Mouse (Mus musculus) heart, embryonic 14.5 days (tissue): ENCODE data around the gene Lasp1. TPM values are rescaled to one million over a fixed set of nuclear protein-coding genes. Genes with fewer than 3 reads are reported as not detected.
A peak's percentile ranks its signal among the peaks of the same experiment; 100 is the strongest.

ENCODE experiments used
- ATAC-seq: fragments of 200-750 bp; cut with Nextera tagmentation; 2 replicates; pipeline ENCODE4 v1.8.0; 2017; ENCODE audit warnings: low read depth, moderate TSS enrichment; ENCODE audit not compliant: insufficient number of reproducible peaks, insufficient read depth, low FRiP score
- H3K27ac ChIP-seq, 2 experiments: fragments of 200-500 bp in 1 of 2; fragments of 300-500 bp in 1 of 2; sonication (generic) in 1 of 2; replicated peaks in 1 of 2; 2 replicates each; pipeline ENCODE4 v1.5.1; 2012 to 2014; ENCODE audit warnings: low read depth in 2 of 2, low read length in 2 of 2, control low read depth in 1 of 2, mild to moderate bottlenecking in 1 of 2, mixed read lengths in 1 of 2; ENCODE audit not compliant: control insufficient read depth in 1 of 2, insufficient read depth in 1 of 2
- H3K27me3 ChIP-seq: fragments of 300-500 bp; sonication (generic); 2 replicates; pipeline ENCODE4 v1.6.1; 2014; ENCODE audit warnings: mild to moderate bottlenecking, low read length, control low read depth; ENCODE audit not compliant: control insufficient read depth, insufficient read depth
- H3K36me3 ChIP-seq: fragments of 300-500 bp; sonication (generic); 2 replicates; pipeline ENCODE4 v1.6.1; 2014; ENCODE audit warnings: mild to moderate bottlenecking, control low read depth, low read length, mixed read lengths; ENCODE audit not compliant: control insufficient read depth, insufficient read depth
- H3K4me1 ChIP-seq, 2 experiments: fragments of 200-500 bp in 1 of 2; fragments of 300-500 bp in 1 of 2; sonication (generic) in 1 of 2; 2 replicates each; pipeline ENCODE4 v1.6.1; 2012 to 2014; ENCODE audit warnings: low read length in 2 of 2, control low read depth in 1 of 2, mixed read lengths in 1 of 2; ENCODE audit not compliant: control insufficient read depth in 2 of 2, insufficient read depth in 2 of 2
- H3K4me2 ChIP-seq: fragments of 300-500 bp; sonication (generic); 2 replicates; pipeline ENCODE4 v1.6.1; 2014; ENCODE audit warnings: mild to moderate bottlenecking, low read length
- H3K4me3 ChIP-seq, 2 experiments: fragments of 200-500 bp in 1 of 2; fragments of 300-500 bp in 1 of 2; sonication (generic) in 1 of 2; 2 replicates each; pipeline ENCODE4 v1.5.1; 2012 to 2014; ENCODE audit warnings: low read length in 2 of 2, mild to moderate bottlenecking in 2 of 2, control low read depth in 1 of 2, low read depth in 1 of 2, moderate library complexity in 1 of 2; ENCODE audit not compliant: control insufficient read depth in 1 of 2, insufficient read depth in 1 of 2
- H3K9ac ChIP-seq: fragments of 300-500 bp; sonication (generic); 2 replicates; pipeline ENCODE4 v1.6.1; 2014; ENCODE audit warnings: mild to moderate bottlenecking, low read length
- H3K9me3 ChIP-seq: fragments of 300-500 bp; sonication (generic); 2 replicates; pipeline ENCODE4 v1.6.1; 2016; ENCODE audit warnings: low read length, control low read depth; ENCODE audit not compliant: control insufficient read depth
- WGBS: fragments of 180-500 bp; shearing (Covaris S2); extraction: QIAGEN DNeasy Blood & Tissue Kit; methylation state at CpG from one replicate; pipeline ENCODE4 v1.1.7; 2014; 5-methylcytosine and 5-hydroxymethylcytosine counted together
- polyA plus RNA-seq: library from polyadenylated mRNA; unstranded; fragments of >200 nt; fragmentation: Nextera tagmentation; extraction: Ambion mirVana; gene quantifications from 2 replicates; pipeline ENCODE4 v1.2.1, GENCODE M21; 2014

Gene Lasp1
- polyA plus RNA-seq, 1 experiment from 2014 or later, result 28.1 TPM

DNA sequence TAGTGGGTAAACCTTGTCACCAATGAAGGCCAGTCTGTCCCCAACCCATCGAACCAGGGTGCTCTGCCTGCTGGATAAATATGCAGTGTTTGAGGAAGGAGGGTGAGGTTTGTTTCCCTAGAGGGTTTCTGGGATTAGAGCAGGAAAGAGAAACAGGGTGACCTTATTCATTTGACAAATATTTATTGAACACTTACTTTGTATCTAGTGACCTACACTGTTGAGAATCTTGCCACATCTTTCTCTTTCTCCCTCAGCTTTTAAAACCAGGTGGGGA lies 3.3 kb downstream of the Lasp1 start:
- peaks cover 6% of the 10 kb centered on the region for H3K36me3 ChIP-seq
- H3K9ac ChIP-seq, result 0 out of 2 replicates have a peak overlapping the region, but pooled peaks have one; percentile 90
- WGBS, result 4% methylated on average over 1 of the region's 1 CpGs
- no peaks in the 10 kb centered on the region for H3K9me3 ChIP-seq
- ATAC-seq, result no peak
- H3K27me3 ChIP-seq, result no peaks in the 10 kb centered on the region
- peaks cover 41 to 65% of the 10 kb centered on the region in 2 experiments for H3K4me1 ChIP-seq
- H3K4me2 ChIP-seq, result peak overlapping the region; percentile 71
- H3K27ac ChIP-seq, result peak overlapping the region in 1 of 2 experiments; percentile 94; a peak in 1 of 4 replicates
- H3K4me3 ChIP-seq, result no peak overlapping the region

DNA sequence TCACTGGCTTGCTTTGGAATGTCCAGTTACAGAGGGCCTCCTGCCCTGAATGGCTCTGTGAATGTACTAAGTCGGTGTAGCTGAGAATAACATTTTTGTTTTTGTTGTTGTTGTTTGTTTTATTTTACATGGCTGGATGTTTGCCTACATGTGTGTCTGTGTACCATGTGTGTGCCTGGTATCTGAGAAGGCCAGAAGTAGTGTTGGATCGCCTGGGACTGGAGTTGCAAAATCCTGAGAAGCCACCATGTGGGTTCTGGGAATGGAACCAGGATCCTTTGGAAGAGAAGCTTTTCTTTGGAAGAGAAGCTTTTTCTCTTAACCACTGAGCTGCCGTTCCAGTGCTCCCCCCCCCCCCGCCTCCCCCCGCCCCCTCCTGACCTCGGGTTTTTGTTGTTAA lies 3.7 kb downstream of the Lasp1 start:
- Histone ChIP-seq H3K36me3 (peaks cover 9% of the 10 kb centered on the region), H3K27ac (peak overlapping the region in 1 of 2 experiments; percentile 94; a peak in 1 of 4 replicates), H3K4me2 (peak overlapping the region; percentile 71; the same call in 1 of the 2 replicates), H3K9me3 (no peaks in the 10 kb centered on the region), H3K4me1 (peaks cover 43 to 67% of the 10 kb centered on the region in 2 experiments), H3K9ac (no peak overlapping the region), H3K4me3 (no peak overlapping the region), H3K27me3 (no peaks in the 10 kb centered on the region)
- WGBS, result 68% methylated on average over 6 of the region's 6 CpGs
- no peak for ATAC-seq

- Histone ChIP-seq H3K9me3 (no peaks in the 10 kb centered on the region), H3K36me3 (peaks cover 14% of the 10 kb centered on the region), H3K27me3 (no peaks in the 10 kb centered on the region), H3K4me3 (no peak overlapping the region), H3K4me2 (no peak overlapping the region), H3K4me1 (peaks cover 56 to 78% of the 10 kb centered on the region in 2 experiments), H3K9ac (no peak overlapping the region; the same call in 1 of the 2 replicates), H3K27ac (peak overlapping the region; percentile 1 to 89; a peak in 2 of 4 replicates)
- ATAC-seq, result no peak
- WGBS, result 74% methylated on average over 5 of the region's 5 CpGs
Measured at GRCm38 (mm10) chr11:97803847-97804246, 5.0 kb downstream of the Lasp1 start.

- Histone ChIP-seq H3K27me3 (no peaks in the 10 kb centered on the region), H3K36me3 (peaks cover 24% of the 10 kb centered on the region), H3K9me3 (no peaks in the 10 kb centered on the region), H3K4me1 (peaks cover 66 to 90% of the 10 kb centered on the region in 2 experiments), H3K4me2 (peak overlapping the region; percentile 58), H3K27ac (peak overlapping the region; percentile 89), H3K9ac (peak overlapping the region; percentile 60; the same call in 1 of the 2 replicates), H3K4me3 (peak overlapping the region; percentile 1 to 19; a peak in 3 of 4 replicates)
- ATAC-seq, result peak; percentile 54
- 4% methylated on average over 9 of the region's 9 CpGs for WGBS
Measured at GRCm38 (mm10) chr11:97804841-97805661, 6.3 kb downstream of the Lasp1 start.

DNA sequence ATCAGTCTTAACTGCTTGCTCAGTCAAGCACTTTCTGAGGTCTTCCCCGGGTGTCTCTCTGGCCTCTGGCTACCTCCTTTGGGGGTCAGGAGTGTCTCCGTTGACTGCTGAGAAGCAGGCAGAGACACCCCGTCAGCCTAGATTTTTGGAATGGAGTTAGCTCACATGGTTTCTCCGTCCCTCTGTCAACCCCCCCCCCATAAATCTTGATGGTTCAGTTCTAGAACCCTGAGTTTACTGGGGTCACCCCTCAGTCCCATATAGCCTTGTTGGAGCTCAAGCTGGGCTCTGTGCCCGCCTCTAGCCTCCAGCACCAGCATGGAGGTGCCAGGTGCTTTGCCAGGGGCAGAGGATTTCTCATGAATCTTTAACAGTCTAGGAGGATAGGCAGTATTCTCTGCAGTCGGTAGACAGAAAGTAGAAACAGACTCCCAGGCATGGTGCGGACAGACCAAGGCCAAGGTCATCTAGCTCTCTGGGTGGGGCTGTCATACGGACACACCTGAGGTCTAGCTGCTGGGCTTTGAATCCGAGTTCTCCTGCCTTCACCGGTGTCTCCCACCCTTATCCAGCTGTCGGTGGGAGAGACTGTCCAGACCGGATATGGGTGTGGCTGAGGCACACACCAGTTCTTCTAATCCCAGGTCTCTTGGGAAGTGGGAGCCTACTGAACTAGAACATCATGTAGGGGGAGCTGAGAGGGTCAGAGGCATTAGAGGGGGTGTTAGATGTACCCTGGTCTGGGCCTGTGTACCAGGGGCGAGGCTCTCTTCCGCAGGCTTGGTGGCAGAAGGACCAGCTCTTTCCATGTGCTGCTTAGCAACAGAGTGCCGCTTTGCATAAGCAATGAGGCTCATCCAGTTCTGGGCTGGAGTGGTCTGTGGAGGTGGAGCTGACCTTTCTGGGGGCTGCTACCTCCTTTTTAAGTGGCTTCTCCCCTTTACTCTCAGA lies 7.1 kb downstream of the Lasp1 start:
- ATAC-seq, result no peak
- H3K9ac ChIP-seq, result peak overlapping the region; percentile 60
- no peaks in the 10 kb centered on the region for H3K9me3 ChIP-seq
- peak overlapping the region; percentile 58 for H3K4me2 ChIP-seq
- peaks cover 70 to 97% of the 10 kb centered on the region in 2 experiments for H3K4me1 ChIP-seq
- peaks cover 27% of the 10 kb centered on the region for H3K36me3 ChIP-seq
- 28% methylated on average over 15 of the region's 15 CpGs for WGBS
- H3K4me3 ChIP-seq, result no peak overlapping the region
- H3K27ac ChIP-seq, result peak overlapping the region; percentile 57 to 89
- H3K27me3 ChIP-seq, result no peaks in the 10 kb centered on the region

GRCm38 (mm10) chr11:97806613-97806964 lies 7.8 kb downstream of the Lasp1 start:
- H3K4me1 ChIP-seq, result peaks cover 68 to 97% of the 10 kb centered on the region in 2 experiments
- peaks cover 27% of the 10 kb centered on the region for H3K36me3 ChIP-seq
- no peaks in the 10 kb centered on the region for H3K9me3 ChIP-seq
- ATAC-seq, result no peak
- H3K27me3 ChIP-seq, result no peaks in the 10 kb centered on the region
- H3K9ac ChIP-seq, result no peak overlapping the region
- H3K4me3 ChIP-seq, result no peak overlapping the region
- H3K27ac ChIP-seq, result peak overlapping the region in 1 of 2 experiments; percentile 89; a peak in 1 of 4 replicates
- peak overlapping the region; percentile 58; the same call in 1 of the 2 replicates for H3K4me2 ChIP-seq
- 82% methylated on average over 7 of the region's 7 CpGs for WGBS

GRCm38 (mm10) chr11:97807626-97808025 lies 8.8 kb downstream of the Lasp1 start:
- Histone ChIP-seq H3K36me3 (peaks cover 30% of the 10 kb centered on the region), H3K9me3 (no peaks in the 10 kb centered on the region), H3K27me3 (no peaks in the 10 kb centered on the region), H3K27ac (peak overlapping the region; percentile 21 to 69; a peak in 3 of 4 replicates), H3K4me2 (no peak overlapping the region), H3K4me3 (no peak overlapping the region), H3K9ac (no peak overlapping the region), H3K4me1 (peaks cover 71 to 97% of the 10 kb centered on the region in 2 experiments)
- no peak for ATAC-seq
- 25% methylated on average over 6 of the region's 6 CpGs for WGBS
